Mouse (Mus musculus) adrenal gland, postnatal 10 days (tissue): ENCODE results near the gene Acd. TPM values are rescaled to one million over a fixed set of nuclear protein-coding genes. Genes with fewer than 3 reads are reported as not detected.
A peak's percentile ranks its signal among the peaks of the same experiment; 100 is the strongest.

Experiments
- DNase-seq: peaks from one replicate; pipeline ENCODE4 v3.0.0; 2021; ENCODE audit warnings: mixed read lengths
- total RNA-seq, 2 experiments: library from RNA; stranded (reverse); gene quantifications; 2 replicates each; pipeline ENCODE4 v1.2.3; 2021

The Acd gene
- total RNA-seq, 2 experiments from 2014 or later = 27.9 to 28.2 TPM

GRCm38 (mm10) chr8:105702001-105702401 is 1.1 kb upstream of the Acd start:
- DNase-seq = no peak

- DNase-seq = no peak
Measured at GRCm38 (mm10) chr8:105700566-105700965, 336 bp downstream of the Acd start.

- DNase-seq = no peak
Measured at GRCm38 (mm10) chr8:105699488-105700215, 1.2 kb downstream of the Acd start.

GRCm38 (mm10) chr8:105698734-105699133 is 2.2 kb downstream of the Acd start:
- DNase-seq = no peak

GRCm38 (mm10) chr8:105697196-105697780 is 3.6 kb downstream of the Acd start:
- DNase-seq = no peak

GRCm38 (mm10) chr8:105695080-105695780 is 5.7 kb downstream of the Acd start:
- DNase-seq = no peak

GRCm38 (mm10) chr8:105694051-105694799 is 6.7 kb downstream of the Acd start:
- DNase-seq = no peak

GRCm38 (mm10) chr8:105693648-105694047 is 7.3 kb downstream of the Acd start:
- DNase-seq = peak; percentile 91

- DNase-seq = no peak
Measured at GRCm38 (mm10) chr8:105692449-105693182, 8.3 kb downstream of the Acd start.

GRCm38 (mm10) chr8:105690978-105691377 is 9.9 kb downstream of the Acd start:
- no peak for DNase-seq

GRCm38 (mm10) chr8:105689983-105690360 is 10.9 kb downstream of the Acd start:
- no peak for DNase-seq

GRCm38 (mm10) chr8:105689256-105689982 is 11.5 kb downstream of the Acd start:
- DNase-seq = no peak

GRCm38 (mm10) chr8:105688242-105688752 is 12.6 kb downstream of the Acd start:
- DNase-seq = no peak

GRCm38 (mm10) chr8:105687512-105687911 is 13.4 kb downstream of the Acd start:
- no peak for DNase-seq

GRCm38 (mm10) chr8:105686551-105686950 is 14.4 kb downstream of the Acd start:
- no peak for DNase-seq

GRCm38 (mm10) chr8:105685796-105686308 is 15.1 kb downstream of the Acd start, which contains the start of gene Carmil2:
Gene Carmil2 (plus strand): TSS chr8:105686274.
- peak; percentile 84 for DNase-seq

GRCm38 (mm10) chr8:105685325-105685724 is 15.6 kb downstream of the Acd start:
- DNase-seq = no peak

- DNase-seq = no peak
Measured at GRCm38 (mm10) chr8:105677891-105678290, 23.0 kb downstream of the Acd start.

- peak; percentile 14 for DNase-seq
Measured at GRCm38 (mm10) chr8:105661167-105661566, 39.7 kb downstream of the Acd start.

GRCm38 (mm10) chr8:105657641-105658040 is 43.3 kb downstream of the Acd start:
- no peak for DNase-seq

- peak; percentile 13 for DNase-seq
Measured at GRCm38 (mm10) chr8:105648929-105649328, 52.0 kb downstream of the Acd start.
